In genomic region chr10:80935698-80936097, GRCm38 (mm10) we compare ENCODE assay signal across 8 mouse cellular contexts. TPM values are rescaled to one million over a fixed set of nuclear protein-coding genes. Genes with fewer than 3 reads are reported as not detected.
A peak's percentile ranks its signal among the peaks of the same experiment; 100 is the strongest.
DNase-seq lines count a peak whose midpoint lies in the region; ATAC-seq and TF ChIP-seq lines count a peak whose summit lies in the region.

No protein-coding gene starts in this region.

- in situ Hi-C loops in ES-E14 (cut with MboI; ENCODE audit: low sequenced_read_pairs in 2 of 2, unreplicated experiment in 2 of 2): no loop called here

- peak overlapping the region; percentile 43; the same call in 1 of the 2 replicates for H3K4me2 ChIP-seq in midbrain, embryonic 11.5 days

- no peaks in the 10 kb centered on the region for H3K36me3 ChIP-seq in heart, embryonic 10.5 days
- H3K36me3 ChIP-seq in ES-E14 (ENCODE audit: control insufficient read depth, insufficient read depth, low read length, poor library complexity, severe bottlenecking): peaks cover 10% of the 10 kb centered on the region; the same call in 1 of the 2 replicates
- H3K36me3 ChIP-seq in hindbrain, embryonic 10.5 days: no peaks in the 10 kb centered on the region
- H3K36me3 ChIP-seq in midbrain, embryonic 11.5 days (ENCODE audit: control insufficient read depth, insufficient read depth, low read length): no peaks in the 10 kb centered on the region

- H3K4me1 ChIP-seq in heart, embryonic 10.5 days: peaks cover 96% of the 10 kb centered on the region
- H3K4me1 ChIP-seq in ES-E14 (ENCODE audit: control insufficient read depth in 2 of 2, insufficient read depth in 2 of 2, low read length in 2 of 2, poor library complexity in 1 of 2): peaks cover 14 to 62% of the 10 kb centered on the region in 2 experiments
- H3K4me1 ChIP-seq in hindbrain, embryonic 10.5 days (replicated peaks): peaks cover 97% of the 10 kb centered on the region
- H3K4me1 ChIP-seq in midbrain, embryonic 11.5 days (ENCODE audit: control insufficient read depth, insufficient read depth, low read length): peaks cover 49% of the 10 kb centered on the region

- peaks cover 76% of the 10 kb centered on the region for H3K27me3 ChIP-seq in heart, embryonic 10.5 days (ENCODE audit: insufficient read depth, poor library complexity, severe bottlenecking)
- H3K27me3 ChIP-seq in hindbrain, embryonic 10.5 days (ENCODE audit: insufficient read depth, poor library complexity, severe bottlenecking): peaks cover 98% of the 10 kb centered on the region
- peaks cover 84% of the 10 kb centered on the region for H3K27me3 ChIP-seq in midbrain, embryonic 11.5 days (ENCODE audit: control insufficient read depth, insufficient read depth, low read length)

- DNase-seq in heart, embryonic 10.5 days (ENCODE audit: low spot score): no peak
- DNase-seq in heart, postnatal 36 days: no peak
- no peak for DNase-seq in ES-E14 (ENCODE audit: low read depth, low spot score)
- DNase-seq in hindbrain, embryonic 10.5 days (ENCODE audit: low spot score): peak; percentile 41
- peak; percentile 89 for DNase-seq in midbrain, embryonic 11.5 days (ENCODE audit: low spot score, missing footprints)
- DNase-seq in gastrocnemius, postnatal 25 days: no peak
- DNase-seq in kidney, adult 9 months: no peak
- DNase-seq in layer of hippocampus, adult 9-10 months (ENCODE audit: low spot score): no peak

- intact Hi-C loops in heart, postnatal 36 days (cut with DNase I): no loop called here

- ATAC-seq in midbrain, embryonic 11.5 days (ENCODE audit: low FRiP score): no peak

- peak overlapping the region; percentile 91 for H3K27ac ChIP-seq in heart, embryonic 10.5 days
- H3K27ac ChIP-seq in ES-E14 (ENCODE audit: insufficient read depth, low read depth, low read length, poor library complexity, severe bottlenecking): no peak overlapping the region
- H3K27ac ChIP-seq in hindbrain, embryonic 10.5 days: peak overlapping the region; percentile 81
- H3K27ac ChIP-seq in midbrain, embryonic 11.5 days (ENCODE audit: low read depth, low read length): no peak overlapping the region

- H3K9ac ChIP-seq in ES-E14 (ENCODE audit: insufficient read depth, low read depth, low read length, poor library complexity, severe bottlenecking): no peak overlapping the region
- H3K9ac ChIP-seq in midbrain, embryonic 11.5 days (ENCODE audit: low read length): no peak overlapping the region

- 8% methylated on average over 17 of the region's 17 CpGs for WGBS in heart, embryonic 10.5 days
- WGBS in hindbrain, embryonic 10.5 days: 6% methylated on average over 17 of the region's 17 CpGs
- 5% methylated on average over 17 of the region's 17 CpGs for WGBS in midbrain, embryonic 11.5 days

- no peaks in the 10 kb centered on the region for H3K9me3 ChIP-seq in heart, embryonic 10.5 days
- H3K9me3 ChIP-seq in ES-E14 (ENCODE audit: control insufficient read depth, insufficient read depth, low read depth, low read length): no peaks in the 10 kb centered on the region
- no peaks in the 10 kb centered on the region for H3K9me3 ChIP-seq in hindbrain, embryonic 10.5 days
- H3K9me3 ChIP-seq in midbrain, embryonic 11.5 days (ENCODE audit: control insufficient read depth, low read length): no peaks in the 10 kb centered on the region

- peak overlapping the region; percentile 61 for H3K4me3 ChIP-seq in heart, embryonic 10.5 days
- peak overlapping the region; percentile 38 to 44; a peak in 2 of 4 replicates for H3K4me3 ChIP-seq in ES-E14 (ENCODE audit: insufficient read depth in 1 of 2, low read depth in 1 of 2, low read length in 2 of 2, poor library complexity in 1 of 2, severe bottlenecking in 1 of 2)
- H3K4me3 ChIP-seq in hindbrain, embryonic 10.5 days: peak overlapping the region; percentile 50
- no peak overlapping the region for H3K4me3 ChIP-seq in midbrain, embryonic 11.5 days (ENCODE audit: low read depth, low read length)

TF ChIP-seq in ES-E14, 5 proteins besides CTCF, POLR2A, EP300 and RAD21:
- TF ChIP-seq ZNF384 (IDR thresholded peaks at IDR 0.05; ENCODE audit: low read depth, low read length) (no peak), CHD2 (IDR thresholded peaks at IDR 0.05; ENCODE audit: low read depth, low read length) (no peak), ZC3H11A (IDR thresholded peaks at IDR 0.05; ENCODE audit: borderline replicate concordance, low read depth, low read length) (no peak), HCFC1 (IDR thresholded peaks at IDR 0.05; ENCODE audit: borderline replicate concordance, insufficient read depth, low read length) (no peak), MAFK (IDR thresholded peaks at IDR 0.05; ENCODE audit: insufficient read depth, low read depth, low read length) (no peak)

RNA-seq across cellular contexts. Expression of gene Gadd45b, which starts 5.8 kb away (rescaled TPM):
- polyA plus RNA-seq in heart, embryonic 10.5 days (2016; fragmentation: Nextera tagmentation; extraction: Ambion mirVana): 17.1 and 20.1 TPM in 2 replicates
- total RNA-seq in heart, postnatal 36 days (2021): 10 to 100 TPM; 11.0 to 18.7 TPM
- 26.4 and 36.0 TPM in 2 replicates for total RNA-seq in ES-E14 (2012; rRNA removed)
- 9.8 and 11.8 TPM in 2 replicates for polyA plus RNA-seq in hindbrain, embryonic 10.5 days (2016; fragmentation: Nextera tagmentation; extraction: Ambion mirVana)
- 10.1 and 11.3 TPM in 2 replicates for polyA plus RNA-seq in midbrain, embryonic 11.5 days (2014; fragmentation: Nextera tagmentation; extraction: Ambion mirVana)
- 10 to 100 TPM; 12.7 to 30.0 TPM for total RNA-seq in gastrocnemius, postnatal 25 days (2021)

RNA-seq across cellular contexts. Expression of gene Lmnb2, which starts 17.7 kb away (rescaled TPM):
- 39.7 and 47.3 TPM in 2 replicates for polyA plus RNA-seq in heart, embryonic 10.5 days (2016; fragmentation: Nextera tagmentation; extraction: Ambion mirVana)
- 1 to 10 TPM; 3.6 to 4.9 TPM for total RNA-seq in heart, postnatal 36 days (2021)
- total RNA-seq in ES-E14 (2012; rRNA removed): 66.5 and 88.2 TPM in 2 replicates
- polyA plus RNA-seq in hindbrain, embryonic 10.5 days (2016; fragmentation: Nextera tagmentation; extraction: Ambion mirVana): 65.8 and 78.4 TPM in 2 replicates
- 19.4 and 19.7 TPM in 2 replicates for polyA plus RNA-seq in midbrain, embryonic 11.5 days (2014; fragmentation: Nextera tagmentation; extraction: Ambion mirVana)
- 1 to 10 TPM; 3.7 to 5.1 TPM for total RNA-seq in gastrocnemius, postnatal 25 days (2021)

RNA-seq across cellular contexts. Expression of gene Timm13, which starts 34.9 kb away (rescaled TPM):
- 348 and 363 TPM in 2 replicates for polyA plus RNA-seq in heart, embryonic 10.5 days (2016; fragmentation: Nextera tagmentation; extraction: Ambion mirVana)
- total RNA-seq in heart, postnatal 36 days (2021): 100 to 1,000 TPM; 129 to 145 TPM
- 219 and 244 TPM in 2 replicates for total RNA-seq in ES-E14 (2012; rRNA removed)
- polyA plus RNA-seq in hindbrain, embryonic 10.5 days (2016; fragmentation: Nextera tagmentation; extraction: Ambion mirVana): 374 and 391 TPM in 2 replicates
- polyA plus RNA-seq in midbrain, embryonic 11.5 days (2014; fragmentation: Nextera tagmentation; extraction: Ambion mirVana): 321 and 347 TPM in 2 replicates
- total RNA-seq in gastrocnemius, postnatal 25 days (2021): 100 to 1,000 TPM; 114 to 125 TPM

Comparison
In these comparisons a context has a peak if more than half of its experiments do, and no peak if none do; other contexts are left out.
1. DNase-seq: peak in hindbrain, embryonic 10.5 days (single experiment) and midbrain, embryonic 11.5 days (single experiment); none in heart, embryonic 10.5 days (single experiment), heart, postnatal 36 days (0 of 2), ES-E14 (single experiment), gastrocnemius, postnatal 25 days (single experiment), kidney, adult 9 months (single experiment) and layer of hippocampus, adult 9-10 months (single experiment).
2. H3K27ac ChIP-seq: peak in heart, embryonic 10.5 days (single experiment) and hindbrain, embryonic 10.5 days (single experiment); none in ES-E14 (single experiment) and midbrain, embryonic 11.5 days (single experiment).
3. RNA of gene Lmnb2, which starts 17.7 kb away (total RNA-seq): 66.5 to 88.2 TPM in ES-E14; 3.7 to 5.1 TPM in gastrocnemius, postnatal 25 days and 3.6 to 4.9 TPM in heart, postnatal 36 days; every median in the first group is over 10 times any median in the second.